Mouse (Mus musculus) cortical plate, adult 2 months (tissue): ENCODE measurements around the gene Kdelr1. TPM values are rescaled to one million over a fixed set of nuclear protein-coding genes. Genes with fewer than 3 reads are reported as not detected.

ENCODE experiments used
- H3K27ac ChIP-seq: fragments of 200-500 bp; 2 replicates; pipeline ENCODE4 v1.5.1; 2012; ENCODE audit warnings: low read length, control low read depth, inconsistent platforms; ENCODE audit not compliant: insufficient read depth
- H3K4me1 ChIP-seq: fragments of 200-500 bp; 2 replicates; pipeline ENCODE4 v1.6.1; 2011; ENCODE audit warnings: low read length; ENCODE audit not compliant: control insufficient read depth, insufficient read depth
- H3K4me3 ChIP-seq: fragments of 200-500 bp; 2 replicates; pipeline ENCODE4 v1.5.1; 2011; ENCODE audit warnings: mild to moderate bottlenecking, low read length, control low read depth; ENCODE audit not compliant: insufficient read depth
- CTCF ChIP-seq: fragments of 200-500 bp; IDR thresholded peaks from 2 replicates; pipeline ENCODE4 v1.5.1; 2011; ENCODE audit warnings: mild to moderate bottlenecking, control low read depth, low read length; ENCODE audit not compliant: insufficient read depth; ENCODE audit errors: extremely low read depth
- POLR2A ChIP-seq: fragments of 200-500 bp; IDR thresholded peaks from 2 replicates; pipeline ENCODE4 v1.6.1; 2011; ENCODE audit warnings: mild to moderate bottlenecking, low read length, control low read depth; ENCODE audit not compliant: insufficient read depth; ENCODE audit errors: extremely low read depth
- polyA plus RNA-seq: library from polyadenylated mRNA; depleted of rRNA; stranded (reverse); fragments of >200 nt; gene quantifications from 2 replicates; pipeline ENCODE4 v1.2.3, GENCODE M21; 2012

The Kdelr1 gene
- polyA plus RNA-seq, 1 experiment, result 107 TPM

DNA sequence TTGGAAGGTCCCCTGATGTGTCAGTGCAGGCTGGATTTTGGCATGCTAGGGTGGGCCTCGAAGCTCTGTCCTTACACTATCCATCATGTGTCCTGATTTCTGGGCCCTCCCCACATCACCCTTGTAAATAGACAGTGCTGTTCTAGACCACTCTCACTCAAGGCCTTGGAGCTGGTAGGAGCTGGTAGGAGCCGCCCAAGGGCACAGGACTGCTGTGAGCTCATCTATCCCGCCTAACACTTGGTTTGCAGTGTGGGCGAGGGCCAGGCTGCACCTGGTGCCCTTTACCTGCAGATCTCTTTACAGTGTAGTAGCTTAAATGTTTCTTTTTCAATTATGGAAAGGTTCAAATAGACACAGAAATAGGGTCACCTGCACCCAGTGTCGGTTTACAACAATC, 42.4 kb downstream of the Kdelr1 start:
- H3K4me1 ChIP-seq, result peaks cover 7% of the 10 kb centered on the region; the same call in 1 of the 2 replicates
- no peak overlapping the region for H3K27ac ChIP-seq
- TF ChIP-seq POLR2A (no peak), CTCF (no peak)
- H3K4me3 ChIP-seq, result no peak overlapping the region

DNA sequence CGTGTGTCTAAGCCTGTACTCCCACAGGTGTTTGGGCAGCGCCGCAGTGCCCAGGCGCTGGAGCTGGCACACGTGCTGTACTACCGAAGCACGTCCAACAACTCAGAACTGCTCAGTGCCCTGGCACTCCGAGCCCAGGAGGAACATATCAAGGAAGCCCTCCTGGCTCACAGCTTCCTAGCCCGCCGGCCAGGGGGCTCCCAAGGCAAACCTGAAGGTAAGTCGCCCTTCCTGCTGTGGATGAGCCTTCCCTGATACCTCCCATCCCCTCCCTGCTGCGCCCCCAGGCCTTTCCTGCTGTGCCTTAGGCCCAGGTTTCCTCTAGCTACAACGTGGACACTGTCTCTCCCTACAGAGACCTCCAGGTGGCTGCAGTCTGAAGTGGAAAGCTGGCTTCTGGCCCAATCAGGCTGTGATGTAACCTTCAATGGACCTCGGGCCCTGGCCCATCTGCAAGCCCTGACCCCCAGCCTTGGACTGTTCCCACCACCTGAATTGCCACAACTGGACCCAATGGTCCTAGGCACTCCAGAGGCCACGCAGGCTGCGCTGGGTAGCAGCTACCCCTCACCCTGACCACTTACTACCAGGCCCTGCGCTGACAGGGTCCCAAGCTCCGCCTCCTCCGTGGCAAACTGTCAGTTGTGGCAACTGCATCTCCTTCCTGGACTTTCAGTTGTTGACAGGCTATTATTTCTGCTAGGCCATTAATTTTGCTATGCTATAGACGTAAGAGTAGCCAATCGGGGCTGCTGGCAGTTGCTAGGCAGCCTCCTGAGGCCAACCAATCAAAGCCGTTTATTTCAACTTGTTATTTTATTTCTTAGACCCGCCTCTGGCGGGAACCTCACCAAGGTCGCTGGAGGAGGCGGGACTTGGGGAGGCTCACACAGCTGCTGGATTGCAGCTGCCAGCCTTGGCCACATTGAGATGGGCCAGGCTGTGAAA, 43.8 kb downstream of the Kdelr1 start:
- Histone ChIP-seq H3K4me1 (peaks cover 7% of the 10 kb centered on the region; the same call in 1 of the 2 replicates), H3K4me3 (peak overlapping the region; percentile 45), H3K27ac (peak overlapping the region; percentile 48)
- TF ChIP-seq POLR2A (0 out of 2 replicates have a peak, but pooled peaks have one; percentile 19), CTCF (no peak)

DNA sequence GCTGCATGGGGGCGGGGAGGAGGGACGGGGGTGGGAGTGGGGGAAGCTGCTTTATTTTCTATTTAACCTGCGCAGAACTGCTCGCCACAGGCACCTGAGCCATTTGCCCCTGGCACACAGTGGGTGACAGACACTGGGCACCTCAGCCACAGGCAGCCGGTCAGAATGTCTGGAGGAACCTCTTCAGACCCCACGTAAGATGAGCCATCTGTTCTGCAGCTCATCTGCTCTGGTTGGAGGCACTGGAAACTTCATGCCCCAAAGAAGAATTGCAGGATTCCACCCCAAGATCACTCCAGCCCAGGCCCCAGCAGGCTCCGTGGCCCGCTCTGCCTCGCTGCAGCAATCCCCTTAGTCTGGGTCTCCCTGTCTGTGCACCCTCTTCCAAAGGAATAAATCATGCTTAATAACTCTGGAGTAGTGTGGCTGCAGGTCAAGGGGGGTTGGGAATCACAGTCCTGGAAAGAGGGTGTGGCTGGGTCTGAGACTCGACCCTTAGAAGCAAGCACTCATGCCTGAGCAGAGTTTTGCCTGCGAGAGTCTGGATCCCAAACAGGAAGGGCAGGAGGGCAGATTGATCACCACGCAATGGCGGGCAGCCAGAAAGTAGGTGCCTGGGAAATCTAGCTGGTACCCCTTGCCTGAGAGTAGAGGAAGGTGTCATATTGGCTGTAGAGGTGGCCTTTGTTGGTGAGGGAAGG, 44.6 kb downstream of the Kdelr1 start:
- TF ChIP-seq POLR2A, result no peak
- no peak for TF ChIP-seq CTCF
- Histone ChIP-seq H3K4me1 (peaks cover 7% of the 10 kb centered on the region; the same call in 1 of the 2 replicates), H3K27ac (no peak overlapping the region), H3K4me3 (peak overlapping the region; percentile 45; the same call in 1 of the 2 replicates)

DNA sequence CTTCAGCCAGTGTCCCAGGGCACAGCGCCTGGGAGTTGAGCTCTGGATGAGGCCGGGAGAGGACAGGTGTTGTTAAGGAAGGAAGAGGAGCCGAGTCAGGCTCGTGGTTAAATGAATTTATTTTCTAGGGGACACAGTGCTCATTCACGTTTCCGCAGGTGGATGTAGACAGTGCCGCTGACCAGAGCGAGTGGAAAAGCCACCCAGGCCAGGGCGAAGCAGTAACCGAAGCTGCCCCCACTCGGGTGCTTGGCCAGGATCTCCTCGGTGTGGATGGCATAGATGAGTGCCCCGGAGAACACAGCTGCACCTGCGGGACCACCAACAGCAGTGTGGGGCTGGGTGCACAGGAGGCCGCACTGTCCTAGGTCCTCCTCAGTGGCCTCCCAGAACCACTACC, 45.4 kb downstream of the Kdelr1 start:
- peaks cover 7% of the 10 kb centered on the region; the same call in 1 of the 2 replicates for H3K4me1 ChIP-seq
- TF ChIP-seq CTCF (no peak), POLR2A (no peak)
- H3K27ac ChIP-seq, result no peak overlapping the region
- no peak overlapping the region for H3K4me3 ChIP-seq

DNA sequence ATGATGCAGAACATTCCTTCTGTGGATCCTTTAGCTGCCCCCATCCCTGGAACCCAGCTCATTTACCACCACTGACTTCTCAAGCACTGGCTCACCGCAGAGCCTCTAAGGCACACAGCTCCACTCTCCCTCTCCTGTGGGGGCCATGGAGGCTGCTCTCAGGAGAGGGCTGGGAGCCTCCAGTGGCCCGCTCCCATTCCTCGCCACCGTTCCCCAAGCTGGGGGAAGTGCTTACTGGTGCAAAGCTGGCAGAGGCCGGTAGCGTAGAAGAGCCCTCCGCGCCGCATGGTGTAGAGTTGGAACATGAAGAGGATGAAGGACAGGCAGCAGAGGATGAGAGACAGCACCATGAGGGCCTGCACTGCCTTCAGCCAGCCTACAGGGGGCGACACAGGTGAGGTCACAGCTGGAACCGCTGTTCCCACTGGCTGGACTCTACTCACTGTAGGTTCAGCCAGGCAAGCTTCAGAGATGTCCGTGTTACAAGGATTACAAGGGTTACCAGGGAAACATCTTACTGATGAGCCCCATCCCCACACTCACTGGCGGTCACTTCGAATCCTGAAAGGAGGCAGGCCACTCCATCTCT, 46.6 kb downstream of the Kdelr1 start:
- H3K27ac ChIP-seq, result no peak overlapping the region
- no peak overlapping the region for H3K4me3 ChIP-seq
- peaks cover 7% of the 10 kb centered on the region; the same call in 1 of the 2 replicates for H3K4me1 ChIP-seq
- TF ChIP-seq POLR2A, result no peak
- peak; percentile 23; the same call in 1 of the 2 replicates for TF ChIP-seq CTCF

DNA sequence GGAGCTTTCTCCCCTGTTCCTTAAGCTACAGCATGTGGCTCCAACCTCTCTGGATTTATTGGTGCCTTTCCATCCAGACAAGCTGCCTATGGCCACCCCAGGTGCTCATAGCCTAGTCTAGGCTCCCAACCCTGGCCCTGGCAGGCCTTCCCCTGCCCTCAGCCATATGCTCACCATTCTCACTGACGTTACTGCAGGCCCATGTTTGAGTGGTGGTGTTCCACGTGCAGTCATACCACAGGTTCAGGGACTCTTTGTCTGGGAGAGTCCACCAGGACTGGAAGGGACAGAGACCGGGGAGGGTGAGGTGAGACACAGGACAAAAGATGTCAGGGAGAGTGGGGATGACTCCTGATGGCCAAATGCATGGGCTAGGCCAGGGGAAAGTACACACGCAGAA, 47.2 kb downstream of the Kdelr1 start:
- H3K27ac ChIP-seq, result no peak overlapping the region
- H3K4me3 ChIP-seq, result no peak overlapping the region
- peaks cover 7% of the 10 kb centered on the region; the same call in 1 of the 2 replicates for H3K4me1 ChIP-seq
- no peak for TF ChIP-seq CTCF
- no peak for TF ChIP-seq POLR2A

DNA sequence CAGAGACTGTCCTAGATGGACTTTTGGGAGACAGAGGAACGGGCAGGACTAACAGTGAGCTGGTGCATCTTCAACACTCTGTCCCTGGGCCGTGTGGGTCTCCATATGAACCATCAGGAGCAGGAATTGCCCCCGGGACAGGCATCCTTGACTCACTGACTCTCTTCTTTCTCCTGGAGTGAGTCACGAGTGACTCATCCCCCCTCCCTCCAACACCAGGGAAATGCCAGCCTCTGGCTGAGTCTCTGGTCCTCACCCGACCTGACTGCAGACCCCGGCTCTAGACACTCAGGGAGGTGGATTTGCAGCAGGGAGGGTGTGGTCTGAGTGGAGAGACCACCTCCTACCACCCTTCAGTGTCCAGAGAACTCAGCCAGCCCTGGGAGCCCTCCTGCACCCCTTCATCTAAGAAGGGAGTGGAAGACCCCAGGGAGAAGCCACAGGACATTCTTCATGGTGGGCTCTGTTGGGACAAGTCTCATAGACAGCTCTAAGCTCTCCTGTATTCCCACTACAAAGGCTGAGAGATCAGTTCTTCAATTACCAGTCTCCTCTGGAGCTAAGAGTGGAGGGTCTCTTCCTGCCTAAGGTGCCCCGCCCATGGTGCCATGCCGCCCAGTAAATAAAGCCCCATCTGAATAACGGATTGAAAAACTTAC, 48.1 kb downstream of the Kdelr1 start:
- Histone ChIP-seq H3K27ac (no peak overlapping the region), H3K4me3 (no peak overlapping the region), H3K4me1 (peaks cover 7% of the 10 kb centered on the region; the same call in 1 of the 2 replicates)
- no peak for TF ChIP-seq CTCF
- TF ChIP-seq POLR2A, result no peak

DNA sequence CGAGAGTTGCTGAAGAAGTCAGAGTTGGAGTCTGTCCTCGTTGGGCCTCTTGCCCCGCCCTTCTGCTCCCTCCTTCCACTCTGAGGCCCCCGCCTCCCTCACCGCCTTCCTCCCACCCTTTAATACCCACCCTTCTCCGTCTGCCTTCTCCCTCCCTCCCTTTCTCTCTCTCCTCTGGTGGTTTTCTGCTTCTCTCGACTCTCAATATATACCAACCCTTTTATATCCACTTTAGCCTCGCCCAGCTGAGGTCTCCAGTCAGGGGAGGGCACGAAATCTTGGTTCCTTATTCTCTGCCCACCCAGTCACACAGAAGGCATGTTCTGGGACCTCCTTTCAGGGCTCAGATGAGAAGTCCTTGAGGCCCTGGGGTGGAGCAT, 48.7 kb downstream of the Kdelr1 start, which contains the start of gene Emp3:
Gene Emp3, minus strand, starts transcription at position 163 of the 380 bp plus-strand sequence.
- H3K27ac ChIP-seq, result no peak within 1 kb of the TSS
- H3K4me1 ChIP-seq, result peaks cover 5% of the 10 kb centered on the region; the same call in 1 of the 2 replicates
- H3K4me3 ChIP-seq, result no peak within 1 kb of the TSS
- no peak for TF ChIP-seq POLR2A
- no peak for TF ChIP-seq CTCF
